Mouse (Mus musculus): Measurements from ENCODE around the gene Tbc1d5. TPM values are rescaled to one million over a fixed set of nuclear protein-coding genes. Genes with fewer than 3 reads are reported as not detected.

Gene Tbc1d5
- total RNA-seq, 2 experiments from 2014 or later: 19.8 to 22.0 TPM

GRCm38 (mm10) chr17:51111194-51111593, 68.0 kb downstream of the Tbc1d5 start:
- DNase-seq (ENCODE audit: low spot score in 2 of 2): no peak

GRCm38 (mm10) chr17:51104294-51104693, 74.9 kb downstream of the Tbc1d5 start:
- no peak for DNase-seq (ENCODE audit: low spot score in 2 of 2)

GRCm38 (mm10) chr17:51043869-51044268, 135.3 kb downstream of the Tbc1d5 start:
- no peak for DNase-seq (ENCODE audit: low spot score in 2 of 2)

GRCm38 (mm10) chr17:51040861-51041260, 138.3 kb downstream of the Tbc1d5 start:
- no peak for DNase-seq (ENCODE audit: low spot score in 2 of 2)

GRCm38 (mm10) chr17:51023227-51023626, 155.9 kb downstream of the Tbc1d5 start:
- DNase-seq (ENCODE audit: low spot score in 2 of 2): no peak

GRCm38 (mm10) chr17:51016384-51016783, 162.8 kb downstream of the Tbc1d5 start:
- DNase-seq (ENCODE audit: low spot score in 2 of 2): no peak

GRCm38 (mm10) chr17:51013908-51014307, 165.2 kb downstream of the Tbc1d5 start:
- DNase-seq (ENCODE audit: low spot score in 2 of 2): no peak

GRCm38 (mm10) chr17:51003179-51003578, 176.0 kb downstream of the Tbc1d5 start:
- DNase-seq (ENCODE audit: low spot score in 2 of 2): no peak

GRCm38 (mm10) chr17:50998216-50998615, 180.9 kb downstream of the Tbc1d5 start:
- DNase-seq (ENCODE audit: low spot score in 2 of 2): no peak

- no peak for DNase-seq (ENCODE audit: low spot score in 2 of 2)
Observed at GRCm38 (mm10) chr17:50993294-50993993, 185.7 kb downstream of the Tbc1d5 start.

- DNase-seq (ENCODE audit: low spot score in 2 of 2): no peak
Observed at GRCm38 (mm10) chr17:50990770-50991405, 188.3 kb downstream of the Tbc1d5 start.

- no peak for DNase-seq (ENCODE audit: low spot score in 2 of 2)
Observed at GRCm38 (mm10) chr17:50987935-50988334, 191.2 kb downstream of the Tbc1d5 start.

- no peak for DNase-seq (ENCODE audit: low spot score in 2 of 2)
Observed at GRCm38 (mm10) chr17:50981933-50982332, 197.2 kb downstream of the Tbc1d5 start.

- DNase-seq (ENCODE audit: low spot score in 2 of 2): no peak
Observed at GRCm38 (mm10) chr17:50972142-50972541, 207.0 kb downstream of the Tbc1d5 start.

- no peak for DNase-seq (ENCODE audit: low spot score in 2 of 2)
Observed at GRCm38 (mm10) chr17:50966147-50966546, 213.0 kb downstream of the Tbc1d5 start.

GRCm38 (mm10) chr17:50954313-50954712, 224.8 kb downstream of the Tbc1d5 start:
- no peak for DNase-seq (ENCODE audit: low spot score in 2 of 2)

GRCm38 (mm10) chr17:50922308-50922707, 256.8 kb downstream of the Tbc1d5 start:
- DNase-seq (ENCODE audit: low spot score in 2 of 2): no peak

GRCm38 (mm10) chr17:50915216-50915615, 263.9 kb downstream of the Tbc1d5 start:
- no peak for DNase-seq (ENCODE audit: low spot score in 2 of 2)

GRCm38 (mm10) chr17:50908568-50909335, 270.4 kb downstream of the Tbc1d5 start:
- no peak for DNase-seq (ENCODE audit: low spot score in 2 of 2)

GRCm38 (mm10) chr17:50908160-50908559, 271.0 kb downstream of the Tbc1d5 start:
- no peak for DNase-seq (ENCODE audit: low spot score in 2 of 2)

- DNase-seq (ENCODE audit: low spot score in 2 of 2): no peak
Observed at GRCm38 (mm10) chr17:50906630-50907029, 272.5 kb downstream of the Tbc1d5 start.

GRCm38 (mm10) chr17:50904463-50904862, 274.7 kb downstream of the Tbc1d5 start:
- no peak for DNase-seq (ENCODE audit: low spot score in 2 of 2)

Data from adrenal gland, adult 18-20 months (tissue).